Mouse (Mus musculus): Measurements from ENCODE around the gene Tuba3a. TPM values are rescaled to one million over a fixed set of nuclear protein-coding genes. Genes with fewer than 3 reads are reported as not detected.

Gene Tuba3a
- polyA plus RNA-seq, 1 experiment from 2014 or later: 0.22 TPM

DNA sequence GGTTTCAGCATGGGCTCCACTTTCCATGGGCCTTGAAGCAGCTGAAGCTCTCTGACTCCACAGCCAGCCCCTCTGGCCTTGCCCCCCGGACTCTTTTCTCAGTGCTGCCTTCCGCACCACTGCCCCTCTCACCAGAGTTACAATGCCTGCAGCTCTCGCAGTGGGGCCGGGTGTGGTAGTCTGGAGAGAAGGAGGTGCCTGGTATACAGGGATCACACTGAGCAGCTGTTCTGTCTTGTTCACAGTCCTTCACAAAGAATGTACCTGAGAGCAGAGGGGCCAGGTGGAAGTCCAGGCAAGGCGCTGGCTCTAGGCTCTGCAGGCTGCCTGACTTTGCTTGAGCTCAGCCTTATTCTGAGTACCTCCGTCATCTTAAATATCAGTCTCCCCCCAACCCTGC, 49.5 kb downstream of the Tuba3a start:
- Histone ChIP-seq H3K27me3 (no peaks in the 10 kb centered on the region), H3K4me2 (no peak overlapping the region), H3K4me1 (peaks cover 29% of the 10 kb centered on the region), H3K9ac (no peak overlapping the region), H3K9me3 (no peaks in the 10 kb centered on the region), H3K36me3 (no peaks in the 10 kb centered on the region), H3K27ac (no peak overlapping the region), H3K4me3 (no peak overlapping the region)
- no peak for ATAC-seq (ENCODE audit: borderline replicate concordance, extremely low read depth, low FRiP score, low TSS enrichment)
- 76% methylated on average over 6 of the region's 6 CpGs for WGBS

DNA sequence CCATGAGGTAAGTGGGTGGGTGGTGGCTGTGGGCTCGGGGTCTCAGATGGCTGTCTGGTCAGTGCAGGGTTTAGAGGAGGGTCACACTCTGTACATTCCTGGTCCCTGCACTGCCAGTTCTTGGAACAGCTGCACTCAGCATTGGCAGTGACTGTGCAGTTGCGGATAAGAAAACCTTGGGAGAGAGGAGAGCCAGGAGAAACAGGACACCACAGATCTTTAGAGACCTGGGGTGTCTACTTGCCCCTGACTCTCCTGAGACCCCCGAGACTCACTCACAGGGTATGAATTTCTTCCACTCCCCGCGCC, 51.4 kb downstream of the Tuba3a start:
- whole genome bisulfite sequencing: 40% methylated on average over 5 of the region's 5 CpGs
- no peaks in the 10 kb centered on the region for H3K9me3 ChIP-seq
- no peak overlapping the region for H3K4me2 ChIP-seq
- peak overlapping the region; percentile 35 for H3K27ac ChIP-seq
- H3K36me3 ChIP-seq: no peaks in the 10 kb centered on the region
- peaks cover 35% of the 10 kb centered on the region for H3K4me1 ChIP-seq
- H3K27me3 ChIP-seq: no peaks in the 10 kb centered on the region
- no peak overlapping the region for H3K9ac ChIP-seq
- no peak overlapping the region for H3K4me3 ChIP-seq
- ATAC-seq (ENCODE audit: borderline replicate concordance, extremely low read depth, low FRiP score, low TSS enrichment): no peak

GRCm38 (mm10) chr6:125233816-125234519, 51.9 kb downstream of the Tuba3a start:
- no peaks in the 10 kb centered on the region for H3K27me3 ChIP-seq
- H3K4me2 ChIP-seq: no peak overlapping the region
- H3K36me3 ChIP-seq: no peaks in the 10 kb centered on the region
- no peak for ATAC-seq (ENCODE audit: borderline replicate concordance, extremely low read depth, low FRiP score, low TSS enrichment)
- H3K9me3 ChIP-seq: no peaks in the 10 kb centered on the region
- H3K4me1 ChIP-seq: peaks cover 35% of the 10 kb centered on the region
- peak overlapping the region; percentile 35 for H3K27ac ChIP-seq
- no peak overlapping the region for H3K4me3 ChIP-seq
- H3K9ac ChIP-seq: no peak overlapping the region
- WGBS: 46% methylated on average over 7 of the region's 7 CpGs

GRCm38 (mm10) chr6:125232516-125232915, 53.3 kb downstream of the Tuba3a start:
- Histone ChIP-seq H3K9ac (no peak overlapping the region), H3K9me3 (no peaks in the 10 kb centered on the region), H3K27ac (no peak overlapping the region), H3K27me3 (no peaks in the 10 kb centered on the region), H3K36me3 (no peaks in the 10 kb centered on the region), H3K4me1 (peaks cover 27% of the 10 kb centered on the region), H3K4me3 (no peak overlapping the region), H3K4me2 (peak overlapping the region; percentile 86; the same call in 1 of the 2 replicates)
- no peak for ATAC-seq (ENCODE audit: borderline replicate concordance, extremely low read depth, low FRiP score, low TSS enrichment)
- 63% methylated on average over 6 of the region's 6 CpGs for WGBS

DNA sequence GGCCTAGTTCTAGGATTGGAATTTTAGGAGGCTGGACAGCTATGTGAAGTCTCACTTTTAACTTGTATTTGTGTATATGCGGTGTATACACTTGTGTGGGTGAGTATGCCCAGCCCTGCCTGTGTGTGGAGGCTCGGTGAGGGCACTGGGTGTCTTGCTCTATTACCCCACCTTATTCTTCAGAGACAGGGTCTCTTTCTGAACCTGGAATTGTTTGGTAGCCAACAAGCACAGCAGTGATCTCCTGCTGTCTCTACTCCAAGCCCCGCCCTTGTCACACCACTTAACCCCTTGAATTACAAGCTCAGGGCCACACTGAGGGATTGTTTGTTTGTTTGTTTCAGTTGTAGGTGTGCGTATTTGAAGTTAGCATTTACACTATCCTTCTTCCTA, 53.8 kb downstream of the Tuba3a start:
- Histone ChIP-seq H3K4me3 (peak overlapping the region; percentile 56), H3K9me3 (no peaks in the 10 kb centered on the region), H3K9ac (peak overlapping the region; percentile 73), H3K36me3 (no peaks in the 10 kb centered on the region), H3K4me2 (peak overlapping the region; percentile 86), H3K27me3 (no peaks in the 10 kb centered on the region), H3K27ac (peak overlapping the region; percentile 86; the same call in 1 of the 2 replicates), H3K4me1 (peaks cover 27% of the 10 kb centered on the region)
- ATAC-seq (ENCODE audit: borderline replicate concordance, extremely low read depth, low FRiP score, low TSS enrichment): no peak
- WGBS: 54% methylated on average over 4 of the region's 4 CpGs

GRCm38 (mm10) chr6:125231117-125232044, 54.5 kb downstream of the Tuba3a start, which contains the start of gene Tapbpl:
TSS of gene Tapbpl (minus strand) at chr6:125231860.
- peak within 1 kb of the TSS; percentile 56 for H3K4me3 ChIP-seq
- H3K9ac ChIP-seq: peak within 1 kb of the TSS; percentile 73
- peak within 1 kb of the TSS; percentile 86 for H3K27ac ChIP-seq
- H3K4me1 ChIP-seq: peaks cover 27% of the 10 kb centered on the region
- H3K4me2 ChIP-seq: peak within 1 kb of the TSS; percentile 86
- H3K27me3 ChIP-seq: no peaks in the 10 kb centered on the region
- ATAC-seq (ENCODE audit: borderline replicate concordance, extremely low read depth, low FRiP score, low TSS enrichment): peak; percentile 60
- H3K9me3 ChIP-seq: no peaks in the 10 kb centered on the region
- WGBS: 2% methylated on average over 16 of the region's 16 CpGs
- no peaks in the 10 kb centered on the region for H3K36me3 ChIP-seq

- Histone ChIP-seq H3K4me2 (peak overlapping the region; percentile 86), H3K4me1 (peaks cover 27% of the 10 kb centered on the region), H3K27ac (0 out of 2 replicates have a peak overlapping the region, but pooled peaks have one; percentile 86), H3K27me3 (no peaks in the 10 kb centered on the region), H3K9me3 (no peaks in the 10 kb centered on the region), H3K36me3 (no peaks in the 10 kb centered on the region), H3K4me3 (no peak overlapping the region), H3K9ac (no peak overlapping the region)
- no peak for ATAC-seq (ENCODE audit: borderline replicate concordance, extremely low read depth, low FRiP score, low TSS enrichment)
- 55% methylated on average over 9 of the region's 9 CpGs for WGBS
These were observed 55.3 kb downstream of the Tuba3a start for GRCm38 (mm10) chr6:125230571-125230970.

Small RNAs within 50 kb of the gene (microRNA-seq; reads per million reads assigned to microRNA genes)
- not detected for gene Mir8113

Other genes with a start within 250 kb of the Tuba3a start
- gene Ing4, start 246.3 kb downstream of the Tuba3a start, polyA plus RNA-seq (2015; fragmentation: Nextera tagmentation; extraction: Ambion mirVana): 138 and 149 TPM in 2 replicates
- 10.8 and 12.9 TPM in 2 replicates for gene Acrbp, start 236.4 kb downstream of the Tuba3a start, polyA plus RNA-seq (2015; fragmentation: Nextera tagmentation; extraction: Ambion mirVana)
- gene Lpar5, start 218.1 kb downstream of the Tuba3a start, polyA plus RNA-seq (2015; fragmentation: Nextera tagmentation; extraction: Ambion mirVana): 0.38 and 0.69 TPM in 2 replicates
- gene Chd4, start 190.1 kb downstream of the Tuba3a start, polyA plus RNA-seq (2015; fragmentation: Nextera tagmentation; extraction: Ambion mirVana): 68.5 and 69.3 TPM in 2 replicates
- gene Nop2, start 154.1 kb downstream of the Tuba3a start, polyA plus RNA-seq (2015; fragmentation: Nextera tagmentation; extraction: Ambion mirVana): 56.5 and 58.8 TPM in 2 replicates
- 5.7 and 6.8 TPM in 2 replicates for gene Iffo1, start 140.8 kb downstream of the Tuba3a start, polyA plus RNA-seq (2015; fragmentation: Nextera tagmentation; extraction: Ambion mirVana)
- 1,765 and 1,844 TPM in 2 replicates for gene Gapdh, start 119.6 kb downstream of the Tuba3a start, polyA plus RNA-seq (2015; fragmentation: Nextera tagmentation; extraction: Ambion mirVana)
- gene Ncapd2, start 94.3 kb downstream of the Tuba3a start, polyA plus RNA-seq (2015; fragmentation: Nextera tagmentation; extraction: Ambion mirVana): 136 and 139 TPM in 2 replicates
- gene Mrpl51, start 94.2 kb downstream of the Tuba3a start, polyA plus RNA-seq (2015; fragmentation: Nextera tagmentation; extraction: Ambion mirVana): 208 and 224 TPM in 2 replicates
- gene Vamp1, start 70.5 kb downstream of the Tuba3a start, polyA plus RNA-seq (2015; fragmentation: Nextera tagmentation; extraction: Ambion mirVana): 4.2 and 5.4 TPM in 2 replicates
- gene Tapbpl, start 54.2 kb downstream of the Tuba3a start, polyA plus RNA-seq (2015; fragmentation: Nextera tagmentation; extraction: Ambion mirVana): 7.0 and 10.9 TPM in 2 replicates
- gene Cd27, start 49.0 kb downstream of the Tuba3a start, polyA plus RNA-seq (2015; fragmentation: Nextera tagmentation; extraction: Ambion mirVana): 2.6 and 4.5 TPM in 2 replicates
- gene Ltbr, start 27.8 kb upstream of the Tuba3a start, polyA plus RNA-seq (2015; fragmentation: Nextera tagmentation; extraction: Ambion mirVana): 79.1 and 82.5 TPM in 2 replicates
- 5.0 and 5.8 TPM in 2 replicates for gene Scnn1a, start 34.6 kb upstream of the Tuba3a start, polyA plus RNA-seq (2015; fragmentation: Nextera tagmentation; extraction: Ambion mirVana)
- 88.3 and 101 TPM in 2 replicates for gene Tnfrsf1a, start 63.3 kb upstream of the Tuba3a start, polyA plus RNA-seq (2015; fragmentation: Nextera tagmentation; extraction: Ambion mirVana)
- gene Plekhg6, start 94.8 kb upstream of the Tuba3a start, polyA plus RNA-seq (2015; fragmentation: Nextera tagmentation; extraction: Ambion mirVana): 0.31 and 0.36 TPM in 2 replicates
- 226 and 250 TPM in 2 replicates for gene Cd9, start 208.7 kb upstream of the Tuba3a start, polyA plus RNA-seq (2015; fragmentation: Nextera tagmentation; extraction: Ambion mirVana)